Mouse (Mus musculus) midbrain, postnatal 0 days (tissue): ENCODE results near the gene Magi2. TPM values are rescaled to one million over a fixed set of nuclear protein-coding genes. Genes with fewer than 3 reads are reported as not detected.

Experiments used
- ATAC-seq: fragments of 200-750 bp; cut with Nextera tagmentation; 2 replicates; pipeline ENCODE4 v1.8.0; 2017; ENCODE audit warnings: moderate number of reproducible peaks, mild to moderate bottlenecking, moderate TSS enrichment, moderate library complexity; ENCODE audit not compliant: low FRiP score
- DNase-seq: peaks from one replicate; pipeline ENCODE4 v3.0.0-alpha.2; 2015; ENCODE audit warnings: low spot score
- H3K27ac ChIP-seq: fragments of 300-500 bp; sonication (generic); 2 replicates; pipeline ENCODE4 v1.5.1; 2014; ENCODE audit warnings: low read depth, mild to moderate bottlenecking, low read length, mixed read lengths
- H3K27me3 ChIP-seq: fragments of 300-500 bp; sonication (generic); 2 replicates; pipeline ENCODE4 v1.6.1; 2014; ENCODE audit warnings: low read length, control low read depth, mixed read lengths; ENCODE audit not compliant: insufficient read depth
- H3K36me3 ChIP-seq: fragments of 300-500 bp; sonication (generic); 2 replicates; pipeline ENCODE4 v1.6.1; 2014; ENCODE audit warnings: low read length, control low read depth, mixed read lengths; ENCODE audit not compliant: insufficient read depth
- H3K4me1 ChIP-seq: fragments of 300-500 bp; sonication (generic); 2 replicates; pipeline ENCODE4 v1.6.1; 2014; ENCODE audit warnings: mild to moderate bottlenecking, control low read depth, antibody characterized with exemption, low read length, mixed read lengths; ENCODE audit not compliant: insufficient read depth
- H3K4me2 ChIP-seq: fragments of 300-500 bp; sonication (generic); 2 replicates; pipeline ENCODE4 v1.6.1; 2014; ENCODE audit warnings: low read depth, mild to moderate bottlenecking, low read length, mixed read lengths; ENCODE audit not compliant: poor library complexity, severe bottlenecking
- H3K4me3 ChIP-seq: fragments of 300-500 bp; sonication (generic); 2 replicates; pipeline ENCODE4 v1.5.1; 2014; ENCODE audit warnings: low read depth, mild to moderate bottlenecking, low read length, moderate library complexity
- H3K9ac ChIP-seq: fragments of 300-500 bp; sonication (generic); replicated peaks from 2 replicates; pipeline ENCODE4 v1.6.1; 2014; ENCODE audit warnings: mild to moderate bottlenecking, low read length, moderate library complexity, mixed read lengths; ENCODE audit not compliant: poor library complexity, severe bottlenecking
- H3K9me3 ChIP-seq: fragments of 300-500 bp; sonication (generic); 2 replicates; pipeline ENCODE4 v1.6.1; 2016; ENCODE audit warnings: low read length, control low read depth
- CTCF ChIP-seq: IDR thresholded peaks from 2 replicates; pipeline ENCODE4 v1.5.1; 2016; ENCODE audit warnings: antibody characterized with exemption, mild to moderate bottlenecking
- whole genome bisulfite sequencing: fragments of 180-500 bp; shearing (Covaris S2); extraction: QIAGEN DNeasy Blood & Tissue Kit; methylation state at CpG from one replicate; pipeline ENCODE4 v1.1.7; 2014; 5-methylcytosine and 5-hydroxymethylcytosine counted together
- polyA plus RNA-seq: library from polyadenylated mRNA; unstranded; fragments of >200 nt; fragmentation: Nextera tagmentation; extraction: Ambion mirVana; gene quantifications from 2 replicates; pipeline ENCODE4 v1.2.1, GENCODE M21; 2015
- total RNA-seq: library from RNA; depleted of rRNA; stranded (reverse); fragments of >200 nt; gene quantifications from 2 replicates; pipeline ENCODE4 v1.2.3, GENCODE M21; 2014

The Magi2 gene
- total and polyA plus RNA-seq, 2 experiments from 2014 or later, result 20.0 to 59.3 TPM

GRCm38 (mm10) chr5:20213299-20213698 lies 986.5 kb downstream of the Magi2 start:
- ATAC-seq, result no peak

GRCm38 (mm10) chr5:20226471-20227210 lies 999.8 kb downstream of the Magi2 start:
- WGBS, result 89% methylated on average over 6 of the region's 6 CpGs
- TF ChIP-seq CTCF, result no peak
- Histone ChIP-seq H3K4me2 (no peak overlapping the region), H3K4me1 (peaks cover 11% of the 10 kb centered on the region; the same call in 1 of the 2 replicates), H3K27me3 (no peaks in the 10 kb centered on the region), H3K27ac (no peak overlapping the region), H3K9me3 (no peaks in the 10 kb centered on the region), H3K9ac (no peak overlapping the region), H3K36me3 (no peaks in the 10 kb centered on the region), H3K4me3 (no peak overlapping the region)
- ATAC-seq, result no peak
- DNase-seq, result no peak

More at GRCm38 (mm10) chr5:20213299-20213698, 986.5 kb downstream of the Magi2 start:
- no peaks in the 10 kb centered on the region for H3K9me3 ChIP-seq
- no peak for TF ChIP-seq CTCF
- H3K4me2 ChIP-seq, result no peak overlapping the region
- H3K9ac ChIP-seq, result no peak overlapping the region
- no peak for DNase-seq
- no peaks in the 10 kb centered on the region for H3K4me1 ChIP-seq
- H3K27ac ChIP-seq, result no peak overlapping the region
- 73% methylated on average over 2 of the region's 2 CpGs for WGBS
- no peaks in the 10 kb centered on the region for H3K36me3 ChIP-seq
- H3K27me3 ChIP-seq, result no peaks in the 10 kb centered on the region
- H3K4me3 ChIP-seq, result no peak overlapping the region

- Histone ChIP-seq H3K27ac (peak overlapping the region; percentile 51; the same call in 1 of the 2 replicates), H3K36me3 (no peaks in the 10 kb centered on the region), H3K4me3 (peak overlapping the region; percentile 30), H3K4me1 (peaks cover 11% of the 10 kb centered on the region; the same call in 1 of the 2 replicates), H3K9ac (peak overlapping the region; percentile 42), H3K27me3 (no peaks in the 10 kb centered on the region), H3K4me2 (peak overlapping the region; percentile 42), H3K9me3 (no peaks in the 10 kb centered on the region)
- TF ChIP-seq CTCF, result no peak
- ATAC-seq (no peak), DNase-seq (peak; percentile 68)
- 23% methylated on average over 16 of the region's 16 CpGs for WGBS
Measured at GRCm38 (mm10) chr5:20227912-20228762, 1001.3 kb downstream of the Magi2 start.

- Histone ChIP-seq H3K36me3 (no peaks in the 10 kb centered on the region), H3K4me3 (no peak overlapping the region), H3K4me1 (peaks cover 6% of the 10 kb centered on the region; the same call in 1 of the 2 replicates), H3K4me2 (no peak overlapping the region), H3K9me3 (no peaks in the 10 kb centered on the region), H3K27ac (no peak overlapping the region), H3K27me3 (no peaks in the 10 kb centered on the region), H3K9ac (no peak overlapping the region)
- TF ChIP-seq CTCF, result no peak
- 56% methylated on average over 3 of the region's 3 CpGs for WGBS
- no peak for ATAC-seq
- DNase-seq, result no peak
Measured at GRCm38 (mm10) chr5:20231908-20232307, 1005.1 kb downstream of the Magi2 start.

GRCm38 (mm10) chr5:20241523-20241922 lies 1014.7 kb downstream of the Magi2 start:
- no peaks in the 10 kb centered on the region for H3K9me3 ChIP-seq
- no peaks in the 10 kb centered on the region for H3K4me1 ChIP-seq
- no peak overlapping the region for H3K9ac ChIP-seq
- H3K4me3 ChIP-seq, result no peak overlapping the region
- ATAC-seq, result no peak
- DNase-seq, result no peak
- no peak overlapping the region for H3K27ac ChIP-seq
- H3K36me3 ChIP-seq, result no peaks in the 10 kb centered on the region
- 89% methylated on average over 2 of the region's 2 CpGs for WGBS
- H3K4me2 ChIP-seq, result no peak overlapping the region
- H3K27me3 ChIP-seq, result no peaks in the 10 kb centered on the region
- no peak for TF ChIP-seq CTCF

GRCm38 (mm10) chr5:20242496-20242895 lies 1015.7 kb downstream of the Magi2 start:
- Histone ChIP-seq H3K4me1 (no peaks in the 10 kb centered on the region), H3K27ac (no peak overlapping the region), H3K4me2 (no peak overlapping the region), H3K9me3 (no peaks in the 10 kb centered on the region), H3K27me3 (no peaks in the 10 kb centered on the region), H3K4me3 (no peak overlapping the region), H3K9ac (no peak overlapping the region), H3K36me3 (no peaks in the 10 kb centered on the region)
- TF ChIP-seq CTCF, result no peak
- DNase-seq (no peak), ATAC-seq (0 out of 2 replicates have a peak, but pooled peaks have one; percentile 23)
